Mouse (Mus musculus) cerebellum, adult 2 months (tissue): ENCODE measurements around the gene Hint3.

Experiments
- CTCF ChIP-seq: fragments of 200-500 bp; IDR thresholded peaks from 2 replicates; pipeline ENCODE4 v1.5.1; 2011; ENCODE audit warnings: low read depth, mild to moderate bottlenecking, control low read depth, low read length, moderate library complexity, borderline replicate concordance; ENCODE audit not compliant: insufficient read depth
- POLR2A ChIP-seq: fragments of 200-500 bp; IDR thresholded peaks from 2 replicates; pipeline ENCODE4 v1.6.1; 2011; ENCODE audit warnings: low read length, control low read depth, borderline replicate concordance; ENCODE audit not compliant: insufficient read depth

GRCm38 (mm10) chr10:30629977-30630376 is 545 bp upstream of the Hint3 start:
- no peak for TF ChIP-seq CTCF
- TF ChIP-seq POLR2A = no peak
